Mouse (Mus musculus) macrophage (primary cell): ENCODE results near the gene Lama4. TPM values are rescaled to one million over a fixed set of nuclear protein-coding genes. Genes with fewer than 3 reads are reported as not detected.

Source experiments
- H3K27ac ChIP-seq: fragments of 350-480 bp; formaldehyde crosslinking; 2 replicates; pipeline ENCODE4 v1.9.0; 2021
- H3K36me3 ChIP-seq: fragments of 350-480 bp; formaldehyde crosslinking; 2 replicates; pipeline ENCODE4 v1.9.0; 2021; ENCODE audit errors: inconsistent target
- H3K4me3 ChIP-seq: fragments of 350-480 bp; formaldehyde crosslinking; 2 replicates; pipeline ENCODE4 v1.9.0; 2021; ENCODE audit errors: inconsistent target
- H3K79me2 ChIP-seq: fragments of 350-480 bp; formaldehyde crosslinking; 2 replicates; pipeline ENCODE4 v1.9.0; 2021; ENCODE audit errors: inconsistent target
- WGBS: methylation state at CpG from one replicate; pipeline ENCODE4 v1.1.7; 2026; ENCODE audit warnings: inconsistent platforms; ENCODE audit not compliant: missing documents; 5-methylcytosine and 5-hydroxymethylcytosine counted together
- polyA plus RNA-seq: library from polyadenylated mRNA; stranded (reverse); fragments of 250-400 nt; gene quantifications from 3 replicates; pipeline ENCODE4 v1.2.4, GENCODE M21; 2018; ENCODE audit warnings: inconsistent platforms

Gene Lama4
- polyA plus RNA-seq, 1 experiment from 2014 or later, result not detected

- H3K36me3 ChIP-seq, result no peaks in the 10 kb centered on the region
- H3K79me2 ChIP-seq, result no peaks in the 10 kb centered on the region
- no peak overlapping the region for H3K27ac ChIP-seq
- 95% methylated on average over 6 of the region's 6 CpGs for WGBS
- H3K4me3 ChIP-seq, result no peak overlapping the region
These were observed 173.4 kb downstream of the Lama4 start for GRCm38 (mm10) chr10:39138761-39139160.

GRCm38 (mm10) chr10:39140843-39141242 is 175.5 kb downstream of the Lama4 start:
- H3K79me2 ChIP-seq, result no peaks in the 10 kb centered on the region
- no peak overlapping the region for H3K27ac ChIP-seq
- no peak overlapping the region for H3K4me3 ChIP-seq
- WGBS, result 94% methylated on average over 14 of the region's 14 CpGs
- H3K36me3 ChIP-seq, result no peaks in the 10 kb centered on the region

GRCm38 (mm10) chr10:39141401-39141800 is 176.1 kb downstream of the Lama4 start:
- Histone ChIP-seq H3K79me2 (no peaks in the 10 kb centered on the region), H3K27ac (no peak overlapping the region), H3K36me3 (no peaks in the 10 kb centered on the region), H3K4me3 (no peak overlapping the region)
- WGBS, result 90% methylated on average over 2 of the region's 2 CpGs

GRCm38 (mm10) chr10:39142216-39142615 is 176.9 kb downstream of the Lama4 start:
- WGBS, result 95% methylated on average over 12 of the region's 12 CpGs

GRCm38 (mm10) chr10:39156719-39157118 is 191.4 kb downstream of the Lama4 start:
- no peak overlapping the region for H3K27ac ChIP-seq
- no peaks in the 10 kb centered on the region for H3K79me2 ChIP-seq
- H3K4me3 ChIP-seq, result no peak overlapping the region
- no peaks in the 10 kb centered on the region for H3K36me3 ChIP-seq
- WGBS, result 94% methylated on average over 5 of the region's 5 CpGs

More at GRCm38 (mm10) chr10:39142216-39142615, 176.9 kb downstream of the Lama4 start:
- H3K79me2 ChIP-seq, result no peaks in the 10 kb centered on the region
- H3K27ac ChIP-seq, result no peak overlapping the region
- H3K36me3 ChIP-seq, result no peaks in the 10 kb centered on the region
- H3K4me3 ChIP-seq, result no peak overlapping the region

- 93% methylated on average over 1 of the region's 1 CpGs for WGBS
- no peaks in the 10 kb centered on the region for H3K36me3 ChIP-seq
- H3K4me3 ChIP-seq, result no peak overlapping the region
- no peak overlapping the region for H3K27ac ChIP-seq
- H3K79me2 ChIP-seq, result no peaks in the 10 kb centered on the region
These were observed 192.0 kb downstream of the Lama4 start for GRCm38 (mm10) chr10:39157321-39157720.

GRCm38 (mm10) chr10:39158306-39158705 is 193.0 kb downstream of the Lama4 start:
- Histone ChIP-seq H3K27ac (no peak overlapping the region), H3K36me3 (no peaks in the 10 kb centered on the region), H3K79me2 (no peaks in the 10 kb centered on the region), H3K4me3 (no peak overlapping the region)
- 86% methylated on average over 12 of the region's 12 CpGs for WGBS

Other genes starting within 250 kb of the Lama4 start
- not detected in 3 replicates for gene Rfpl4b, start 143.7 kb upstream of the Lama4 start, polyA plus RNA-seq
- gene Fam229b, start 168.4 kb downstream of the Lama4 start, polyA plus RNA-seq, result 0.85 to 3.3 TPM (median 1.4 TPM) in 3 replicates
- 0.69 to 2.1 TPM (median 0.73 TPM) in 3 replicates for gene Tube1, start 168.5 kb downstream of the Lama4 start, polyA plus RNA-seq
- gene Ccn6, start 198.3 kb downstream of the Lama4 start, polyA plus RNA-seq, result not detected in 3 replicates